Mouse (Mus musculus): ENCODE data around the gene Ermp1.

- TF ChIP-seq POLR2A (IDR thresholded peaks at IDR 0.05; ENCODE audit: insufficient read depth, low read depth, low read length) (no peak), CTCF (IDR thresholded peaks at IDR 0.05; ENCODE audit: insufficient read depth, low read depth, low read length) (no peak)
Measured at GRCm38 (mm10) chr19:29596985-29597384, 51.2 kb downstream of the Ermp1 start.

Data from olfactory bulb, adult 2 months (tissue).